ENCODE assay signal across 21 mouse cellular contexts in the genomic region with DNA sequence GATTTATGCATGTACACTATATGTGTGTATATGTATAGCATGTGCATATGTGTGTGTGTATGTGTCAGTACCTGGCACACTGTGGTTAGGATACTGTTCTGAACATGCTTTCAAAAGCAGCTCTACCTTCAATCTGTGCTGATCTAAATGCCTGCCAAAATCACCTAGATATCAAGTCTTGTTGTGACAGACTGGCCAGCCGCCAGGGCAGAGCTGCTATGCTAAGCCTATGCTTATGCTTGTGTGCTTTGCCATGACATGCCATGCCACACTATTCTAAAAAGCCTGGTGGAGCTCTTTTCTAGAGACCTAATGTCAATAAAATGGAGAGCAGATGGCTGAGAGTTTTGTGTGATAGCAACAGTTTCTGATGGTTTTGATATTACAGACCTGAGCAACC.
A peak's percentile ranks its signal among the peaks of the same experiment; 100 is the strongest.
DNase-seq lines count a peak whose midpoint lies in the region; ATAC-seq and TF ChIP-seq lines count a peak whose summit lies in the region.
"Had no signal": no experiment of that assay in that cellular context is flagged by ENCODE, and none has a peak within 500 bp of the region (broad histone marks: within the 10 kb centered on the region; RNA-seq: fewer than 3 reads in every experiment).

No protein-coding gene starts in this region.

- peaks cover 26% of the 10 kb centered on the region for H3K36me3 ChIP-seq in forebrain, embryonic 14.5 days (ENCODE audit: control insufficient read depth, insufficient read depth, low read length)
- H3K36me3 ChIP-seq in forebrain, embryonic 10.5 days (replicated peaks), result peaks cover 32% of the 10 kb centered on the region
- peaks cover 20% of the 10 kb centered on the region for H3K36me3 ChIP-seq in midbrain, postnatal 0 days (ENCODE audit: insufficient read depth, low read length)
- H3K36me3 ChIP-seq in midbrain, embryonic 15.5 days (replicated peaks), result peaks cover 10% of the 10 kb centered on the region; the same call in 1 of the 2 replicates

- no peaks in the 10 kb centered on the region for H3K9me3 ChIP-seq in forebrain, embryonic 14.5 days (replicated peaks; ENCODE audit: control insufficient read depth, low read length)
- H3K9me3 ChIP-seq in forebrain, embryonic 10.5 days, result no peaks in the 10 kb centered on the region
- H3K9me3 ChIP-seq in midbrain, postnatal 0 days (ENCODE audit: low read length), result no peaks in the 10 kb centered on the region
- H3K9me3 ChIP-seq in midbrain, embryonic 15.5 days, result no peaks in the 10 kb centered on the region
- H3K9me3 ChIP-seq: embryonic facial prominence, embryonic 15.5 days; heart, embryonic 13.5 days; limb, embryonic 13.5 days; midbrain, embryonic 10.5 days had no signal

- DNase-seq in forebrain, embryonic 14.5 days (ENCODE audit: low spot score), result peak; percentile 70
- DNase-seq in forebrain, embryonic 10.5 days (ENCODE audit: extremely low spot score, low spot score), result no peak
- DNase-seq in midbrain, postnatal 0 days (ENCODE audit: low spot score), result peak; percentile 8
- DNase-seq in cerebellum, postnatal 14 days, result peak; percentile 84 to 86
- no peak for DNase-seq in ovary, postnatal 36 days (ENCODE audit: low spot score)
- no peak for DNase-seq in retina, embryonic 14.5 days (ENCODE audit: low spot score)
- DNase-seq: B cell, adult 2 months; gastrocnemius, adult 2 months; heart, adult 18-20 months; heart, postnatal 36 days; right cerebral cortex, adult 18-20 months; thymus, postnatal 36 days had no signal

- H3K4me2 ChIP-seq in forebrain, embryonic 14.5 days (ENCODE audit: low read length), result no peak overlapping the region
- H3K4me2 ChIP-seq in midbrain, postnatal 0 days (ENCODE audit: low read depth, low read length, poor library complexity, severe bottlenecking), result no peak overlapping the region
- no peak overlapping the region for H3K4me2 ChIP-seq in midbrain, embryonic 15.5 days
- H3K4me2 ChIP-seq: embryonic facial prominence, embryonic 15.5 days; heart, embryonic 13.5 days; hindbrain, embryonic 14.5 days; limb, embryonic 13.5 days had no signal

- no peaks in the 10 kb centered on the region for H3K27me3 ChIP-seq in forebrain, embryonic 14.5 days (replicated peaks; ENCODE audit: control insufficient read depth, insufficient read depth, low read length)
- H3K27me3 ChIP-seq in forebrain, embryonic 10.5 days (ENCODE audit: poor library complexity, severe bottlenecking), result no peaks in the 10 kb centered on the region
- no peaks in the 10 kb centered on the region for H3K27me3 ChIP-seq in midbrain, postnatal 0 days (ENCODE audit: insufficient read depth, low read length)
- no peaks in the 10 kb centered on the region for H3K27me3 ChIP-seq in midbrain, embryonic 15.5 days (replicated peaks)
- H3K27me3 ChIP-seq: embryonic facial prominence, embryonic 15.5 days; heart, embryonic 13.5 days; limb, embryonic 13.5 days had no signal

- WGBS in forebrain, embryonic 14.5 days, result 74% methylated on average over 1 of the region's 1 CpGs
- WGBS in forebrain, embryonic 10.5 days, result 89% methylated on average over 1 of the region's 1 CpGs
- 86% methylated on average over 1 of the region's 1 CpGs for WGBS in midbrain, postnatal 0 days
- 90% methylated on average over 1 of the region's 1 CpGs for WGBS in midbrain, embryonic 15.5 days

- ATAC-seq in forebrain, embryonic 14.5 days, result peak; percentile 70
- no peak for ATAC-seq in midbrain, postnatal 0 days (ENCODE audit: low FRiP score)
- ATAC-seq in midbrain, embryonic 15.5 days (replicated peaks), result no peak
- ATAC-seq: intestine, postnatal 0 days had no signal

- H3K4me1 ChIP-seq in forebrain, embryonic 14.5 days (ENCODE audit: control insufficient read depth, insufficient read depth, low read length), result no peaks in the 10 kb centered on the region
- no peaks in the 10 kb centered on the region for H3K4me1 ChIP-seq in forebrain, embryonic 10.5 days
- H3K4me1 ChIP-seq in midbrain, postnatal 0 days (ENCODE audit: insufficient read depth, low read length), result no peaks in the 10 kb centered on the region
- H3K4me1 ChIP-seq in midbrain, embryonic 15.5 days, result no peaks in the 10 kb centered on the region
- H3K4me1 ChIP-seq: embryonic facial prominence, embryonic 15.5 days; heart, embryonic 13.5 days; limb, embryonic 13.5 days; midbrain, embryonic 10.5 days had no signal

- H3K4me3 ChIP-seq in forebrain, embryonic 14.5 days (ENCODE audit: low read depth, low read length), result no peak overlapping the region
- no peak overlapping the region for H3K4me3 ChIP-seq in forebrain, embryonic 10.5 days
- no peak overlapping the region for H3K4me3 ChIP-seq in midbrain, postnatal 0 days (ENCODE audit: low read depth, low read length)
- H3K4me3 ChIP-seq in midbrain, embryonic 15.5 days, result no peak overlapping the region
- H3K4me3 ChIP-seq: embryonic facial prominence, embryonic 15.5 days; gastrocnemius, adult 2 months; heart, embryonic 13.5 days; limb, embryonic 13.5 days; midbrain, embryonic 10.5 days had no signal

- TF ChIP-seq CTCF in midbrain, postnatal 0 days (IDR thresholded peaks at IDR 0.05), result no peak

- H3K9ac ChIP-seq in forebrain, embryonic 14.5 days (ENCODE audit: low read length), result no peak overlapping the region
- no peak overlapping the region for H3K9ac ChIP-seq in midbrain, postnatal 0 days (replicated peaks; ENCODE audit: low read length, poor library complexity, severe bottlenecking)
- H3K9ac ChIP-seq in midbrain, embryonic 15.5 days, result no peak overlapping the region
- H3K9ac ChIP-seq: embryonic facial prominence, embryonic 15.5 days; heart, embryonic 13.5 days; hindbrain, embryonic 14.5 days; limb, embryonic 13.5 days; liver, embryonic 14.5 days had no signal

- H3K27ac ChIP-seq in forebrain, embryonic 14.5 days (ENCODE audit: low read depth, low read length), result no peak overlapping the region
- H3K27ac ChIP-seq in forebrain, embryonic 10.5 days, result no peak overlapping the region
- no peak overlapping the region for H3K27ac ChIP-seq in midbrain, postnatal 0 days (ENCODE audit: low read depth, low read length)
- no peak overlapping the region for H3K27ac ChIP-seq in midbrain, embryonic 15.5 days
- H3K27ac ChIP-seq: embryonic facial prominence, embryonic 15.5 days; gastrocnemius, adult 2 months; heart, embryonic 13.5 days; hindbrain, embryonic 14.5 days; limb, embryonic 13.5 days; liver, embryonic 14.5 days; macrophage; midbrain, embryonic 10.5 days had no signal

Comparison
In these comparisons a context has a peak if more than half of its experiments do, and no peak if none do; other contexts are left out.
1. DNase-seq: peak in forebrain, embryonic 14.5 days (single experiment), midbrain, postnatal 0 days (single experiment) and cerebellum, postnatal 14 days (2 of 2); none in forebrain, embryonic 10.5 days (single experiment), ovary, postnatal 36 days (single experiment) and retina, embryonic 14.5 days (single experiment).